Mouse (Mus musculus): ENCODE measurements around the gene Bcar1. TPM values are rescaled to one million over a fixed set of nuclear protein-coding genes. Genes with fewer than 3 reads are reported as not detected.
A peak's percentile ranks its signal among the peaks of the same experiment; 100 is the strongest.

Gene Bcar1
- polyA plus RNA-seq, 1 experiment from 2014 or later, result 56.3 TPM

DNA sequence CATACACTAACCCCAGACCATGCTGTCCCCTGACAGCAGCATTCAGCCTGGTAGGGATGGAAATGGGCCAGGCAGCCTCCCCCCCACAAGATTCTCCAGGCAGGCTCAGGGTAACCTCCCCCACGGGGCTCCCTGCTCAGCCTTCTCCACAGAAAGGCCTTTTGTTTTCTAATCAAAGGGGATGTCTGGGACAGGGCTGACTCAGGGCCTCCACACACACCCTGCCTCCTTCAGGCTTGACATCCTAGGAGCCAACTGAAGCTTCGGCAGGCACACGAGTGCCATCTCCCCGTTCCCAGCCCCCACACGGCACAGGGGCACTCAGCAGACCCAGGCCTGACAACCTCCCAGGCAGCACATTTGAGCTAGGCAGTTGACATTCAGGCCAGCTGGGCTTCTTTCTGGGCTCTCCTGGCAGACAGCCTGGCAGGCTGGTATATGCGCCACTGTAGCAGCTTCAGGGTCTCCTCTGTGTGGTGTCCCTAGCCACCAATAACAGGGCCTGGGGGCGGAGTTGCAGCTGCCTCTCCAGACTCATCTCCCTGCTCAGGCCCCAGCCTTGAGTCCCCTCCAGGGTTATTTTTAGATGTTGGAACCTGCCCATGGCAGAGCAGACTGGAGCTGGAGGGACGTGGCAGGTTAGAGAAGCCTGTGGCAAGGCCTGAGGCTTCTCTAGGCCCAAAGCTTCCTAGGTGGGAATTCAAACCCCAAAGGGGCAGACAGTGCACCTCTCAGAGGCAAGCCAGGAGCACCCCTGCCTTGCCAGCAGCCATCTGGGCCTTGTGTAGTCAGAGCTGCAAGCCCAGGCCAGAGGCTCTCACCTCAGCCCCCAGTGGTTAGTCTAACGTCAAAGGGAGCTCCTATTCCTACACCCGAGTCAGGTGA, 26.8 kb downstream of the Bcar1 start:
- no peaks in the 10 kb centered on the region for H3K9me3 ChIP-seq (ENCODE audit: low read depth, low read length)
- no peaks in the 10 kb centered on the region for H3K27me3 ChIP-seq (ENCODE audit: insufficient read depth, low read length)
- 45% methylated on average over 10 of the region's 10 CpGs for WGBS
- peak overlapping the region; percentile 96 for H3K27ac ChIP-seq (ENCODE audit: low read depth)
- peaks cover 76% of the 10 kb centered on the region for H3K36me3 ChIP-seq (ENCODE audit: insufficient read depth)
- peak; percentile 75 for ATAC-seq (ENCODE audit: insufficient read depth)
- peak; percentile 81 for DNase-seq
- H3K4me2 ChIP-seq, result 0 out of 2 replicates have a peak overlapping the region, but pooled peaks have one; percentile 12
- no peak overlapping the region for H3K4me3 ChIP-seq (ENCODE audit: low read depth, low read length)
- H3K9ac ChIP-seq, result peak overlapping the region; percentile 53
- peaks cover 19% of the 10 kb centered on the region for H3K4me1 ChIP-seq (ENCODE audit: insufficient read depth)
- TF ChIP-seq CTCF (IDR thresholded peaks at IDR 0.05; ENCODE audit: low read depth), result no peak

GRCm38 (mm10) chr8:111715514-111715913, 28.1 kb downstream of the Bcar1 start:
- Histone ChIP-seq H3K9ac (no peak overlapping the region), H3K27me3 (ENCODE audit: insufficient read depth, low read length) (no peaks in the 10 kb centered on the region), H3K9me3 (ENCODE audit: low read depth, low read length) (no peaks in the 10 kb centered on the region), H3K4me1 (ENCODE audit: insufficient read depth) (peaks cover 19% of the 10 kb centered on the region), H3K27ac (ENCODE audit: low read depth) (no peak overlapping the region; the same call in 1 of the 2 replicates), H3K4me3 (ENCODE audit: low read depth, low read length) (no peak overlapping the region), H3K4me2 (no peak overlapping the region), H3K36me3 (ENCODE audit: insufficient read depth) (peaks cover 82% of the 10 kb centered on the region)
- ATAC-seq (ENCODE audit: insufficient read depth) (no peak), DNase-seq (no peak)
- WGBS, result 85% methylated on average over 13 of the region's 13 CpGs
- TF ChIP-seq CTCF (IDR thresholded peaks at IDR 0.05; ENCODE audit: low read depth), result peak; percentile 14; the same call in 1 of the 2 replicates

DNA sequence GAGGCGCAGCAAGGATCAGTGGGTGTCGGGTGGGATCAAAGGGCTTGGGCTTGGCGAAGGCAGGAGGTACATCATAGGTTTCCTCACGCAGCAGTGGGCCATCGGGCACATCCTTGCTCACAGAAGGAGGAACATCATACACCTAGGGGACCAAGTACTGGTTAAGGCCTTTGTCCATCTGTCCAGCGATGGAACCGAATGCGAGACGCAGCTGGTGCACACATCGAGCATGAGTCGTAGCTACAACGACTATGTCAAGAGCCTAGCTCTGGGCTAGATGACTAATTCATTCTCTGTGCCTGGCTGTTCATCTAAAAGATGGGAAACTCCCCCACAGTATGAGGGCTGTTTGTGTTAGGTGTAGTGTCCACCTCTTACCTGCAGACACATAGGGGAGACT, 29.3 kb downstream of the Bcar1 start:
- H3K9ac ChIP-seq, result no peak overlapping the region
- no peak for TF ChIP-seq CTCF (IDR thresholded peaks at IDR 0.05; ENCODE audit: low read depth)
- H3K4me1 ChIP-seq (ENCODE audit: insufficient read depth), result peaks cover 19% of the 10 kb centered on the region
- peaks cover 82% of the 10 kb centered on the region for H3K36me3 ChIP-seq (ENCODE audit: insufficient read depth)
- ATAC-seq (ENCODE audit: insufficient read depth) (no peak), DNase-seq (no peak)
- H3K27me3 ChIP-seq (ENCODE audit: insufficient read depth, low read length), result no peaks in the 10 kb centered on the region
- no peaks in the 10 kb centered on the region for H3K9me3 ChIP-seq (ENCODE audit: low read depth, low read length)
- H3K4me2 ChIP-seq, result no peak overlapping the region
- no peak overlapping the region for H3K4me3 ChIP-seq (ENCODE audit: low read depth, low read length)
- no peak overlapping the region for H3K27ac ChIP-seq (ENCODE audit: low read depth)
- WGBS, result 88% methylated on average over 12 of the region's 12 CpGs

DNA sequence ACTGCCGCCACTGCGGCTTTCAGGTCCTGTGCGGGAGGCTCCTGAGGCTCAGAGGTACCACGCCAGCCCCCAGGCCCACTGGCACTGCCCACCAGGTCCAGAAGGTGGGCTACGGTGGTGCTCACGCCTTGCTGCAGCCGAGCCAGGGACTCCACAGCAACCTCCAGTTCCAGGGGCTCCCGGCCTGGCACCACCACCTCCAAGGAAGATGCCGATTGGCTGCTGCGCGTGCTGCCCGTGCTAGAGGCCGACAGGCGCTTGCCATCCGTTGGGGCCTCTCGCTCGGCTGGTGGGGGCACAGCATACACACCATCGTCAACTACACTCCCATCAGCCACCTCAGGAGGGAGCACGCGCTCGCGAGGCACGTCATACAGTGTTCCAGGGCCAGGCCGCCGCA, 29.8 kb downstream of the Bcar1 start:
- Histone ChIP-seq H3K27ac (ENCODE audit: low read depth) (no peak overlapping the region), H3K4me3 (ENCODE audit: low read depth, low read length) (no peak overlapping the region), H3K4me2 (no peak overlapping the region), H3K36me3 (ENCODE audit: insufficient read depth) (peaks cover 86% of the 10 kb centered on the region), H3K9ac (no peak overlapping the region), H3K4me1 (ENCODE audit: insufficient read depth) (peaks cover 16% of the 10 kb centered on the region), H3K9me3 (ENCODE audit: low read depth, low read length) (no peaks in the 10 kb centered on the region), H3K27me3 (ENCODE audit: insufficient read depth, low read length) (no peaks in the 10 kb centered on the region)
- no peak for DNase-seq
- no peak for ATAC-seq (ENCODE audit: insufficient read depth)
- peak; percentile 19; the same call in 1 of the 2 replicates for TF ChIP-seq CTCF (IDR thresholded peaks at IDR 0.05; ENCODE audit: low read depth)
- WGBS, result 92% methylated on average over 25 of the region's 25 CpGs

DNA sequence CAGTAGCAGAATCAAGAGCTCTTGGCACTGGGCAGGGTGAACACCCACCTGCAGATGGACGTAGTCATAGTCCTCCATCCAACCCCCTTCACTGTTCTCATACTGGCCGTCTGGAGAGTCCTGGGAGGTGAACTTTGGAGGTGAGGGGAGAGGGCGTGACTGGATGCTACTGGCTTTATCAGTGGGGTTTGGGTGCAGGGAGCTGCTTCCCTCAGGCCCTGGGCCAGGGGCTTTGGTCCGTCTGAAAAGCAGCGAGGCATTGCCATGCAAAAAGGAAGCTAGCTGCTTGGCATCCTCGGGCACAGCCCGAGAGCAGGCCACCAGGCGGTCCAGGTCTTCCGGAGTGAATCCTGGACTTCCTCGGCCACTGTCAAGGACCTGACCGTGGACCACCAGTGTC, 30.3 kb downstream of the Bcar1 start:
- no peak overlapping the region for H3K27ac ChIP-seq (ENCODE audit: low read depth)
- no peak for TF ChIP-seq CTCF (IDR thresholded peaks at IDR 0.05; ENCODE audit: low read depth)
- 90% methylated on average over 11 of the region's 11 CpGs for WGBS
- peaks cover 90% of the 10 kb centered on the region for H3K36me3 ChIP-seq (ENCODE audit: insufficient read depth)
- DNase-seq (no peak), ATAC-seq (ENCODE audit: insufficient read depth) (no peak)
- no peak overlapping the region for H3K4me3 ChIP-seq (ENCODE audit: low read depth, low read length)
- no peaks in the 10 kb centered on the region for H3K27me3 ChIP-seq (ENCODE audit: insufficient read depth, low read length)
- H3K9me3 ChIP-seq (ENCODE audit: low read depth, low read length), result no peaks in the 10 kb centered on the region
- H3K9ac ChIP-seq, result no peak overlapping the region
- H3K4me1 ChIP-seq (ENCODE audit: insufficient read depth), result peaks cover 16% of the 10 kb centered on the region
- no peak overlapping the region for H3K4me2 ChIP-seq

- H3K4me2 ChIP-seq, result no peak overlapping the region
- H3K36me3 ChIP-seq (ENCODE audit: insufficient read depth), result peaks cover 85% of the 10 kb centered on the region
- 77% methylated on average over 6 of the region's 6 CpGs for WGBS
- ATAC-seq (ENCODE audit: insufficient read depth) (no peak), DNase-seq (peak; percentile 77)
- H3K4me3 ChIP-seq (ENCODE audit: low read depth, low read length), result no peak overlapping the region
- no peak overlapping the region for H3K27ac ChIP-seq (ENCODE audit: low read depth)
- TF ChIP-seq CTCF (IDR thresholded peaks at IDR 0.05; ENCODE audit: low read depth), result peak; percentile 79
- H3K9ac ChIP-seq, result no peak overlapping the region
- H3K4me1 ChIP-seq (ENCODE audit: insufficient read depth), result peaks cover 10% of the 10 kb centered on the region
- no peaks in the 10 kb centered on the region for H3K9me3 ChIP-seq (ENCODE audit: low read depth, low read length)
- H3K27me3 ChIP-seq (ENCODE audit: insufficient read depth, low read length), result no peaks in the 10 kb centered on the region
Measured at GRCm38 (mm10) chr8:111712588-111712987, 31.0 kb downstream of the Bcar1 start.

GRCm38 (mm10) chr8:111712135-111712534, 31.5 kb downstream of the Bcar1 start:
- H3K4me2 ChIP-seq, result no peak overlapping the region
- no peak for ATAC-seq (ENCODE audit: insufficient read depth)
- no peak for TF ChIP-seq CTCF (IDR thresholded peaks at IDR 0.05; ENCODE audit: low read depth)
- no peak overlapping the region for H3K9ac ChIP-seq
- DNase-seq, result no peak
- no peak overlapping the region for H3K4me3 ChIP-seq (ENCODE audit: low read depth, low read length)
- H3K27me3 ChIP-seq (ENCODE audit: insufficient read depth, low read length), result no peaks in the 10 kb centered on the region
- peaks cover 81% of the 10 kb centered on the region for H3K36me3 ChIP-seq (ENCODE audit: insufficient read depth)
- no peaks in the 10 kb centered on the region for H3K9me3 ChIP-seq (ENCODE audit: low read depth, low read length)
- H3K27ac ChIP-seq (ENCODE audit: low read depth), result no peak overlapping the region
- H3K4me1 ChIP-seq (ENCODE audit: insufficient read depth), result peaks cover 5% of the 10 kb centered on the region
- WGBS, result 66% methylated on average over 9 of the region's 9 CpGs

Data from lung, embryonic 14.5 days (tissue).